Mouse (Mus musculus) heart, adult 2 months (tissue): ENCODE results near the gene Gm20388. TPM values are rescaled to one million over a fixed set of nuclear protein-coding genes. Genes with fewer than 3 reads are reported as not detected.

Source experiments
- DNase-seq, 2 experiments: peaks; one replicate each; pipeline ENCODE4 v3.0.0; 2021
- H3K27ac ChIP-seq: fragments of 200-600 bp; 2 replicates; pipeline ENCODE4 v1.8.1; 2022
- H3K27me3 ChIP-seq: fragments of 200-500 bp; 2 replicates; pipeline ENCODE4 v1.6.1; 2012; ENCODE audit warnings: mild to moderate bottlenecking, low read length, inconsistent platforms, mixed read lengths; ENCODE audit not compliant: control insufficient read depth, insufficient read depth
- H3K36me3 ChIP-seq: fragments of 200-500 bp; 2 replicates; pipeline ENCODE4 v1.6.1; 2012; ENCODE audit warnings: low read length, inconsistent platforms; ENCODE audit not compliant: control insufficient read depth, insufficient read depth
- H3K4me1 ChIP-seq: fragments of 200-500 bp; 2 replicates; pipeline ENCODE4 v1.6.1; 2011; ENCODE audit warnings: low read length; ENCODE audit not compliant: control insufficient read depth, insufficient read depth
- H3K4me3 ChIP-seq: fragments of 200-600 bp; 2 replicates; pipeline ENCODE4 v1.8.1; 2022
- H3K79me2 ChIP-seq: fragments of 200-500 bp; replicated peaks from 2 replicates; pipeline ENCODE4 v1.6.1; 2012; ENCODE audit warnings: mild to moderate bottlenecking, inconsistent platforms, low read length, moderate library complexity, mixed read lengths; ENCODE audit not compliant: control insufficient read depth, insufficient read depth
- H3K9ac ChIP-seq: fragments of 200-500 bp; 2 replicates; pipeline ENCODE4 v1.6.1; 2012; ENCODE audit warnings: low read depth, mild to moderate bottlenecking, control low read depth, inconsistent platforms, low read length, mixed read lengths
- CTCF ChIP-seq: fragments of 200-600 bp; IDR thresholded peaks from 2 replicates; pipeline ENCODE4 v1.8.1; 2022; ENCODE audit warnings: antibody characterized with exemption, mild to moderate bottlenecking, moderate library complexity
- EP300 ChIP-seq: fragments of 200-500 bp; IDR thresholded peaks from 2 replicates; pipeline ENCODE4 v1.6.1; 2011; ENCODE audit warnings: low read depth, low read length, control low read depth; ENCODE audit not compliant: insufficient read depth
- POLR2A ChIP-seq: fragments of 200-500 bp; IDR thresholded peaks from 2 replicates; pipeline ENCODE4 v1.6.1; 2011; ENCODE audit warnings: mild to moderate bottlenecking, low read depth, low read length, control low read depth; ENCODE audit not compliant: insufficient read depth
- WGBS: fragments of 180-500 bp; shearing (Covaris S2); methylation state at CpG from one replicate; pipeline ENCODE4 v1.1.7; 2018; 5-methylcytosine and 5-hydroxymethylcytosine counted together
- intact Hi-C: fragments of 180-260 bp; cut with DNase I; formaldehyde crosslinking; loops from one replicate; pipeline ENCODE4 v1.15.1; 2025
- polyA plus RNA-seq: library from polyadenylated mRNA; depleted of rRNA; stranded (reverse); fragments of >200 nt; gene quantifications from 2 replicates; pipeline ENCODE4 v1.2.3, GENCODE M21; 2012
- total RNA-seq, 2 experiments: library from RNA; stranded (reverse); gene quantifications; 2 replicates each; pipeline ENCODE4 v1.2.3; 2021

Gene Gm20388
- total and polyA plus RNA-seq, 3 experiments = 1.8 to 32.3 TPM; not detected in 1

DNA sequence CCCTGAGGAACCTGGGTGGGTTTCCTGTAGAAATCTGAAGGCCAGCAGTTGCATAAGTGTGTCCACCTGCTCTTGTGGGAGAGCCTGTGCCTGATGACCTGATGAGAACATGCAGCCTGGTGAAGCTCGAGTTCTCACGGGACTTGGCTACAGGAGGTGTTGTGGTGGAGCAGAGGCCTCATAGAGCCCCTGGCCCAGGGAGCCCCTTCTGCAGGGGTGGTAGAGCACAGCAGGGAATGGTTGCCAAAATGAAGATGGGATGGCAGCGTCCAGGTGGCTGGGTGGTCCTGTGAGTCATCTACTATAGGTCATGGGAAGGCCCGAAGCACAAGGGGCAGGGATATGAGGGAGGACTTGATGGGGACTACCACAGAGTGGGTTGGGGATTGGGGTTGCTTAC lies 3471.1 kb downstream of the Gm20388 start:
- H3K4me3 ChIP-seq = no peak overlapping the region
- WGBS = 81% methylated on average over 4 of the region's 4 CpGs
- H3K4me1 ChIP-seq = no peaks in the 10 kb centered on the region
- no peak overlapping the region for H3K27ac ChIP-seq
- H3K36me3 ChIP-seq = no peaks in the 10 kb centered on the region
- DNase-seq = no peak
- H3K9ac ChIP-seq = no peak overlapping the region
- no peaks in the 10 kb centered on the region for H3K27me3 ChIP-seq
- intact Hi-C loops = no loop called here
- no peaks in the 10 kb centered on the region; the same call in 1 of the 2 replicates for H3K79me2 ChIP-seq
- TF ChIP-seq POLR2A (no peak), EP300 (no peak), CTCF (no peak)

GRCm38 (mm10) chr8:123382516-123382915 lies 3471.9 kb downstream of the Gm20388 start:
- no peak overlapping the region for H3K9ac ChIP-seq
- H3K4me1 ChIP-seq = no peaks in the 10 kb centered on the region
- TF ChIP-seq CTCF (no peak), POLR2A (no peak), EP300 (no peak)
- intact Hi-C loops = no loop called here
- H3K27ac ChIP-seq = no peak overlapping the region
- no peaks in the 10 kb centered on the region for H3K79me2 ChIP-seq
- DNase-seq = no peak
- 57% methylated on average over 8 of the region's 8 CpGs for WGBS
- no peaks in the 10 kb centered on the region for H3K27me3 ChIP-seq
- H3K4me3 ChIP-seq = no peak overlapping the region
- no peaks in the 10 kb centered on the region for H3K36me3 ChIP-seq

DNA sequence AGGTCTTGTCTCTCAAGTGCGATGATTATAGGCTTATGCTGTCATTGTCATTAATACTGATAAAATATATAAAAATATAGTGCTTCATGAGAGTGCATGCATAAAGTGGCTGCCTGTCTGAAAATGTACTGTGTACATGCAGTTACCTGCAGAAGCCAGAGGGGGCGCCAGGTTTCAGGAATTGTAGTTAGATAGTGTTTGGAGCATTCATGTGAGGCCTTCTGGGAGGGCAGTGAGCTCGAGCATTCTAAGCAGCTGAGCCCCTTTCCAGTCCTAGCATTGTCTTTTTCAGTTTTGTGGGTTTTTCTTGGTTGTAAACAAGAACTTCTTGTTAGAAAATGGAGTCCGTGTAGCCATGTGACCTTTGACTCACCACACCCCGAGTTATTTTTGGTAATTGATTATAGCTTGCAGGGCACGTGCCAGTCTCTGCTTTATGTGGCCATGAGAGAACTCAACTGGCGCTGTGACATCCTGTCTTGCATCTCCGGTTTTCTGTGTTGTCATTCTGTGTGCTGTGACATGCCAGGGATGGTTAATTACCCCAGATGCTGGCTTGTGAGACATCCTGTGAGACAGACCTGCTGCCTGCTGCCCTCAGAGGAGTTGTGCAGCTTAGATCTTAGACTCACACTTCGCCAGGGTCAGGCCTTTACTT lies 3474.4 kb downstream of the Gm20388 start:
- Histone ChIP-seq H3K27ac (no peak overlapping the region), H3K36me3 (no peaks in the 10 kb centered on the region), H3K9ac (no peak overlapping the region), H3K79me2 (no peaks in the 10 kb centered on the region), H3K27me3 (no peaks in the 10 kb centered on the region), H3K4me1 (no peaks in the 10 kb centered on the region), H3K4me3 (no peak overlapping the region)
- intact Hi-C loops = no loop called here
- TF ChIP-seq POLR2A = no peak
- TF ChIP-seq CTCF = peak; percentile 77
- TF ChIP-seq EP300 = no peak
- DNase-seq = no peak
- 53% methylated on average over 9 of the region's 9 CpGs for WGBS

- H3K36me3 ChIP-seq = no peaks in the 10 kb centered on the region
- WGBS = 70% methylated on average over 3 of the region's 3 CpGs
- no peak for TF ChIP-seq CTCF
Measured at GRCm38 (mm10) chr8:123387041-123387440, 3476.4 kb downstream of the Gm20388 start.

GRCm38 (mm10) chr8:123387801-123388200 lies 3477.2 kb downstream of the Gm20388 start:
- H3K27ac ChIP-seq = no peak overlapping the region
- intact Hi-C loops = no loop called here
- no peak overlapping the region for H3K4me3 ChIP-seq
- TF ChIP-seq CTCF (no peak), EP300 (no peak), POLR2A (no peak)
- WGBS = 76% methylated on average over 8 of the region's 8 CpGs
- no peaks in the 10 kb centered on the region for H3K36me3 ChIP-seq
- no peaks in the 10 kb centered on the region for H3K4me1 ChIP-seq
- no peaks in the 10 kb centered on the region for H3K27me3 ChIP-seq
- no peak for DNase-seq
- H3K79me2 ChIP-seq = no peaks in the 10 kb centered on the region
- H3K9ac ChIP-seq = no peak overlapping the region

More at GRCm38 (mm10) chr8:123387041-123387440, 3476.4 kb downstream of the Gm20388 start:
- no peaks in the 10 kb centered on the region for H3K27me3 ChIP-seq
- H3K79me2 ChIP-seq = no peaks in the 10 kb centered on the region
- no peak for DNase-seq
- H3K9ac ChIP-seq = no peak overlapping the region
- H3K27ac ChIP-seq = no peak overlapping the region
- no peaks in the 10 kb centered on the region for H3K4me1 ChIP-seq
- intact Hi-C loops = no loop called here
- no peak overlapping the region for H3K4me3 ChIP-seq

DNA sequence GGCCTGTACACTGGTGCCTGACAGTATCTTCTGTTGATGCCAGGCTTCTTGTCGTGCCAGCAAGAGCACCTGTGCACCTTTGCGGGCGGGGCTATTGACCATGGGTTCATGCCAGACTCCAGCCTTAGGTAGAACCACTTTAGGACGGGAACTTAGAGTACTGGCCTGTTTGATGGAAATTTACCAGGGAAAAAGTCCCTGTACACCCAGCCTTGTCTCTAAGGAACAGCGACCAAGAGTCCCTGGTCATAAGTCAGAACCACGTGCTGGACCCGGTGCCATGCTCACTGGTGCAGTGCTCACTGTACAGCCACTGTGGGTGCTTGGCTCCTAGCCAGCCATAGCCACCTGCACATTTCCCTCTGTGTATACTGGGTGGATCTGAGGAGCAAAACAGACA lies 3478.4 kb downstream of the Gm20388 start:
- H3K9ac ChIP-seq = no peak overlapping the region
- 95% methylated on average over 7 of the region's 7 CpGs for WGBS
- DNase-seq = no peak
- intact Hi-C loops = no loop called here
- no peak for TF ChIP-seq EP300
- TF ChIP-seq POLR2A = no peak
- TF ChIP-seq CTCF = no peak
- H3K27ac ChIP-seq = no peak overlapping the region
- no peaks in the 10 kb centered on the region for H3K79me2 ChIP-seq
- H3K4me1 ChIP-seq = no peaks in the 10 kb centered on the region
- no peaks in the 10 kb centered on the region for H3K27me3 ChIP-seq
- H3K36me3 ChIP-seq = no peaks in the 10 kb centered on the region
- no peak overlapping the region for H3K4me3 ChIP-seq
